Mouse (Mus musculus) heart, postnatal 25 days (tissue): ENCODE measurements at regions not wholly inside any gene's neighbourhood (a gene's known extent, or its start where the extent isn't known, plus 50 kb on each side); places are given as distances from the start of the nearest gene placed in this dataset.

Experiments used
- DNase-seq: peaks from one replicate; pipeline ENCODE4 v3.0.0; 2022; ENCODE audit warnings: low spot score
- intact Hi-C: fragments of 180-260 bp; cut with DNase I; formaldehyde crosslinking; loops from one replicate; pipeline ENCODE4 v1.15.1; 2025

GRCm38 (mm10) chr8:53947384-53947783, 130.0 kb upstream of the Vegfc start:
- intact Hi-C loops = no loop called here
- DNase-seq = no peak

DNA sequence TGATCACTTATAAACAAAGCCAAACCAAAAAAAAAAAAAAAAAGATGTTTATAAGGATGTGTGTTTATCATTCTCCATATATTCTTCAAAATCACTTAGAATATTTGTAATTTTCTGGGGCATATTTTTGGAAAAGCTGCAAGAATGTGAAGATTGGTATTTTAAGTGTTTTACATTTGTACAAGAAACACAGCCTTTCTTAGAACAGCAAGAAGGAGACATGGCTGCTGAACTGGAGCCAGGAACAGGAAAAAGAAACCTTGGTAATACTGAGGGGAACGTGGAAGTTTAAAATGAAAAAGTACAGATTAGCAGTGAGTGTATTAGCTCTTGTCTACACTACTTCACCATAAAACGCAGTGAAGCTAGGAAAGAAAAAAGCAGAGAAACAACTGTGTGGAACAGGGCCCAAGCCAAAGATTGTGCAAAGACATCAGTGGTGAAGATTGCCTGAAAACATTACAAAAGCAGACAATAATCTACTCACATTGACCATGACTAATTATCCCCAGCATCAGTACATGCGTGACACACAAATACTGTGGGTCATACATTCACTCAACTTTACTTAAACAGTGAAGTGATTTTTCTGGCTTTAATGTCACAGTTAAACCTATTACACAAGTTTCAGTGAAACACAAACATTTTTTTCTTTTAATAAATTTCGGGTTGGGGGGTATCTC, 122.8 kb upstream of the Vegfc start:
- DNase-seq = no peak
- intact Hi-C loops = no loop called here

- intact Hi-C loops = no loop called here
- DNase-seq = no peak
Measured at GRCm38 (mm10) chr8:53956148-53956547, 121.3 kb upstream of the Vegfc start.

GRCm38 (mm10) chr8:53958548-53958947, 118.9 kb upstream of the Vegfc start:
- DNase-seq = no peak
- intact Hi-C loops = no loop called here

GRCm38 (mm10) chr8:53962993-53963392, 114.4 kb upstream of the Vegfc start:
- DNase-seq = no peak
- intact Hi-C loops = no loop called here

- DNase-seq = no peak
- intact Hi-C loops = no loop called here
Measured at GRCm38 (mm10) chr8:53984296-53984695, 93.1 kb upstream of the Vegfc start.

DNA sequence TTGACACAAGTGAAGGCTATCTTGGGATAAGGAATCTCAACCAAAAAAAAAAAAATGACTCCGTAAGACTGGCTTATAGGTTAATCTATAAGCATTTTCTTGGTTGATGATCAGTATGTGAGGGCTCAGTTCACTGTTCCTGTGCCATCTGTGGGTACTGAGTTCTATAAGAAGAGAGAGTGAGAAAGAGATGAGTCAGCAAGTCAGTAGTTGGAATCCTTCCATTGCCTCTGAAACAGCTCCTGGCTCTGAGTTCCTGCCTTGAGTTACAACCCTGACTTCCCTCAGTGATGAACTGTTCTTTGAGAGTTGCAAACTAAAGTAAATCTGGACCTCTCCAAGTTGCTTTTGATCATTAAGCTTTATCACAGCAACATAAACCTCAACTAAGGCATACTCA, 91.7 kb upstream of the Vegfc start:
- intact Hi-C loops = no loop called here
- DNase-seq = no peak

DNA sequence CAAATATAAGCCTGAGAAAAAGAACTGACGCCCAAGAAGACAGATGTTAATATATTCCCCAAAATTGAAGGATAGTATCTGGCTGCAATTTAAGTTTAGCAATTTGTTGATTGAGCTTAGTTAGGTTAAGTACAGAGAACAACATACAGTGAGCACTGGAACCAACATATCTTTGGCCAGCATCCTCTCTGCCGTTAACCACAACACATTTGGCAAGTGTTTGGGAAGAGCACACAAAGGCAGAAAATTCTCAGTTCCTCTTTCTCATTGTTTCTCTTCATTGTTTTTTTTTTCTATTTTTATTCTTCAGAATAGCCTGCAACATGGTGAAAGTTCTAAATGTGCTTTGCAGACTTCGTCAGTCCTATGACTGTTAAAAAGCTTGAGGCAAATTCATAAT, 83.2 kb upstream of the Vegfc start:
- DNase-seq = no peak
- intact Hi-C loops = no loop called here

GRCm38 (mm10) chr8:53997461-53997860, 79.9 kb upstream of the Vegfc start:
- DNase-seq = no peak
- intact Hi-C loops = no loop called here

DNA sequence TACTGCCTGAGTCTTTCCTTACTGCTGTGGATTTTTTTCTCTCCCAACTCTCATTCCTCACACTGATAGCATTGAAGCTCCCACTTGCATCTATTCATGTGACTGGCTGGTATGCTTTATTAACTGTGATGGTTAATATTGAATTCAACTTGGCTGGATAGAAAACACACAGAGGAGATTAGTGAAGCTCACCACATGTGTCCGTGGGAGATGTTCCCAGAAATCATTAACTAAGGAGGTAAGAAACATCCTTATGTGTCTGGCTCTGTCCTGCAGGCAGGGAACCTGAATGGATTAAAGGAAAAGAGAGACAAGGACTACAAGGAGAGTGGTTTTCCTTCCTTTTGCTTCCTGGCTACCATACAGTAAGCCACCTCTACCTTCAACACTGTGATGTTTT, 74.5 kb upstream of the Vegfc start:
- no peak for DNase-seq
- intact Hi-C loops = no loop called here

DNA sequence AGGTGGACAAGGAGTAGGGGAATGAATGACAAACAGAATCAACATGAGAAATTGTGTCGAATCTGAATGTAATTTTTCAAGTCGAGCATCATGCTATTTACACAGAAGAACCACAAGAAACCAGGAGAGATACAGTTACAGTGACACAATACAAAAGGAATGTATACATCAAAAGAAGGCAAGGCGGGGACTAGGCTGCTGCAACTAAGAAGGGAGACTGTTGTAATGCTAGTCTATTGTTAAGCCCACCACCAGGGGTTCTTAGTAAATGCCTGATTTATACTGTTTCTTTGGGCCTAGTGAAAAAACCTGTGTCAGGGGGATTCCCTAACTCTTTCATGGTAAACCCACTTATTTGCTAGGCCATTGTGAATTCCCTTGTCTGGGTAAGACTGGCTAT, 63.3 kb upstream of the Vegfc start:
- intact Hi-C loops = no loop called here
- DNase-seq = no peak

- DNase-seq = no peak
- intact Hi-C loops = no loop called here
Measured at GRCm38 (mm10) chr8:54018535-54019165, 58.8 kb upstream of the Vegfc start.
